Mouse (Mus musculus) lung, embryonic 16.5 days (tissue): ENCODE data around the gene Trp53inp2. TPM values are rescaled to one million over a fixed set of nuclear protein-coding genes. Genes with fewer than 3 reads are reported as not detected.

Source experiments
- ATAC-seq: fragments of 200-750 bp; cut with Nextera tagmentation; 2 replicates; pipeline ENCODE4 v1.8.0; 2017; ENCODE audit warnings: low read depth, mild to moderate bottlenecking, moderate library complexity
- H3K27ac ChIP-seq: fragments of 300-500 bp; sonication (generic); 2 replicates; pipeline ENCODE4 v1.5.1; 2014; ENCODE audit warnings: mild to moderate bottlenecking, control low read depth, low read length
- H3K27me3 ChIP-seq: fragments of 300-500 bp; sonication (generic); 2 replicates; pipeline ENCODE4 v1.6.1; 2014; ENCODE audit warnings: low read depth, low read length, mixed read lengths; ENCODE audit not compliant: control insufficient read depth, insufficient read depth
- H3K36me3 ChIP-seq: fragments of 300-500 bp; sonication (generic); 2 replicates; pipeline ENCODE4 v1.6.1; 2014; ENCODE audit warnings: low read length; ENCODE audit not compliant: control insufficient read depth, insufficient read depth
- H3K4me1 ChIP-seq: fragments of 300-500 bp; sonication (generic); replicated peaks from 2 replicates; pipeline ENCODE4 v1.6.1; 2014; ENCODE audit warnings: low read length, mixed read lengths; ENCODE audit not compliant: control insufficient read depth, insufficient read depth
- H3K4me2 ChIP-seq: fragments of 300-500 bp; sonication (generic); 2 replicates; pipeline ENCODE4 v1.6.1; 2014; ENCODE audit warnings: low read depth, low read length, control low read depth
- H3K4me3 ChIP-seq: fragments of 300-500 bp; sonication (generic); 2 replicates; pipeline ENCODE4 v1.5.1; 2014; ENCODE audit warnings: mild to moderate bottlenecking, low read length, control low read depth
- H3K9ac ChIP-seq: fragments of 300-500 bp; sonication (generic); 2 replicates; pipeline ENCODE4 v1.6.1; 2014; ENCODE audit warnings: low read length, control low read depth
- H3K9me3 ChIP-seq: fragments of 300-500 bp; sonication (generic); 2 replicates; pipeline ENCODE4 v1.6.1; 2016; ENCODE audit warnings: low read length; ENCODE audit not compliant: control insufficient read depth
- WGBS: fragments of 180-500 bp; shearing (Covaris S2); extraction: QIAGEN DNeasy Blood & Tissue Kit; methylation state at CpG from one replicate; pipeline ENCODE4 v1.1.7; 2014; 5-methylcytosine and 5-hydroxymethylcytosine counted together
- microRNA counts: library from miRNA; unstranded; fragments of <30 nt; microRNA quantifications from one replicate; lab custom pipeline; 2016
- microRNA-seq: library from miRNA; unstranded; fragments of <30 nt; microRNA quantifications from one replicate; pipeline ENCODE4, GENCODE M21; 2016
- polyA plus RNA-seq: library from polyadenylated mRNA; unstranded; fragments of >200 nt; fragmentation: Nextera tagmentation; extraction: Ambion mirVana; gene quantifications from 2 replicates; pipeline ENCODE4 v1.2.1, GENCODE M21; 2015

The Trp53inp2 gene
- polyA plus RNA-seq, 1 experiment from 2014 or later: 22.8 TPM

DNA sequence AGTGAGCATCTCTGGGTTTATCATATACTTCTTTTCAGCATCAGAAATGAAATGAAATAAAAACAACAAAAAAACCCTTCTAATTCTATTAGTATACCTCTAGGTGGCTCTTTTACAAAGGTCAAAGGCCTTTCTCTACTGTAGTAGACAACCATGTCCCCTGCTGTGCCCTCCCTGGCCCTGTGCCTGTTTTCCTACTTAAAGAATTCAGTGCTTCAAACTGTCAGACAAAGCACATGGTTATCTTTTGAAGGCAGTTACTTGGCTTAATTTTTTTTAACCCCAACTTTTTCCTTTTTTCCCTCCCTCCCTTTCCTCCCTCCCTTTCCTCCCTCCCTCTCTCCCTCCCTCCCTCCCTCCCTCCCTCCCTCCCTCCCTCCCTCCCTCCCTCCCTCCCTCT is 19.4 kb downstream of the Trp53inp2 start:
- ATAC-seq: no peak
- H3K4me3 ChIP-seq: no peak overlapping the region
- H3K4me2 ChIP-seq: no peak overlapping the region
- H3K9ac ChIP-seq: no peak overlapping the region
- H3K9me3 ChIP-seq: no peaks in the 10 kb centered on the region
- no peaks in the 10 kb centered on the region for H3K4me1 ChIP-seq
- no peak overlapping the region for H3K27ac ChIP-seq
- peaks cover 16% of the 10 kb centered on the region; the same call in 1 of the 2 replicates for H3K36me3 ChIP-seq
- H3K27me3 ChIP-seq: no peaks in the 10 kb centered on the region

- Histone ChIP-seq H3K4me1 (no peaks in the 10 kb centered on the region), H3K36me3 (peaks cover 22% of the 10 kb centered on the region), H3K9me3 (no peaks in the 10 kb centered on the region), H3K9ac (no peak overlapping the region), H3K27ac (no peak overlapping the region), H3K4me2 (no peak overlapping the region), H3K27me3 (no peaks in the 10 kb centered on the region), H3K4me3 (no peak overlapping the region)
- WGBS: 94% methylated on average over 4 of the region's 4 CpGs
- no peak for ATAC-seq
Observed at GRCm38 (mm10) chr2:155401926-155402325, 21.1 kb downstream of the Trp53inp2 start.

GRCm38 (mm10) chr2:155404635-155405034 is 23.8 kb downstream of the Trp53inp2 start:
- Histone ChIP-seq H3K36me3 (peaks cover 35% of the 10 kb centered on the region), H3K9me3 (no peaks in the 10 kb centered on the region)
- WGBS: 92% methylated on average over 1 of the region's 1 CpGs

DNA sequence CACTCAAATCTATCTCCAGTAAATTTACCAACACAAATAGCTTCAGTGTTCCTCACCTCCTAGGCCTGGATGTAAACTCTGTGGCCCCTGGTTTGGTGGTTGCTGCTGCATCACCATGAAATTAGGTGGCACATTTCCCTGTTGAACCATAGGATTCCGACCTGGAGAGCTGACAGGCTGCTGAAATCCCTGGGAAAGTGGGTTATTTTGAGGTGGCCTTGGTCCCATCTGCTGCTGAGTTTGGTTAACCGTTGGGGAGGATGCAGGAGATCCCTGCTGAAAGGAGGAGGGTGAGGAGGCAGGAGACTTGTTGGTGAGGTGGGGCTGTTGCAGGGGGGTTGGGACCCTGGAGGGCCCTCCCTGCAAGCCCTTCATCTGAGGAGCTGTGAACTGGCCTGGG is 40.1 kb downstream of the Trp53inp2 start:
- Histone ChIP-seq H3K36me3 (peaks cover 26% of the 10 kb centered on the region), H3K4me2 (no peak overlapping the region), H3K9me3 (no peaks in the 10 kb centered on the region), H3K4me3 (no peak overlapping the region), H3K4me1 (no peaks in the 10 kb centered on the region), H3K27me3 (no peaks in the 10 kb centered on the region), H3K27ac (no peak overlapping the region), H3K9ac (no peak overlapping the region)
- no peak for ATAC-seq
- WGBS: 86% methylated on average over 2 of the region's 2 CpGs

More at GRCm38 (mm10) chr2:155404635-155405034, 23.8 kb downstream of the Trp53inp2 start:
- no peak overlapping the region for H3K9ac ChIP-seq
- H3K27me3 ChIP-seq: no peaks in the 10 kb centered on the region
- no peaks in the 10 kb centered on the region for H3K4me1 ChIP-seq
- no peak overlapping the region for H3K27ac ChIP-seq
- H3K4me2 ChIP-seq: no peak overlapping the region
- ATAC-seq: no peak
- no peak overlapping the region for H3K4me3 ChIP-seq

- Histone ChIP-seq H3K4me1 (no peaks in the 10 kb centered on the region), H3K36me3 (peaks cover 27% of the 10 kb centered on the region), H3K27ac (no peak overlapping the region), H3K9me3 (no peaks in the 10 kb centered on the region), H3K9ac (no peak overlapping the region), H3K27me3 (no peaks in the 10 kb centered on the region), H3K4me3 (no peak overlapping the region), H3K4me2 (no peak overlapping the region)
- ATAC-seq: no peak
Observed at GRCm38 (mm10) chr2:155436445-155436844, 55.6 kb downstream of the Trp53inp2 start.

MicroRNAs encoded within 50 kb of the gene (microRNA counts, 519-probe panel; counts per million panel counts)
- microRNA mmu-miR-695 (lab: Ali Mortazavi, UCI): 1,436 counts per million, percentile 18 among the panel's probes with 10 or more counts

Small RNA genes within 50 kb of the gene (microRNA-seq; reads per million reads assigned to microRNA genes)
- gene Mir695: not detected

Other genes with a start within 250 kb of the Trp53inp2 start
- gene Itch, start 247.6 kb upstream of the Trp53inp2 start, polyA plus RNA-seq: 54.4 and 55.6 TPM in 2 replicates
- 385 and 409 TPM in 2 replicates for gene Dynlrb1, start 144.5 kb upstream of the Trp53inp2 start, polyA plus RNA-seq
- gene Map1lc3a, start 104.8 kb upstream of the Trp53inp2 start, polyA plus RNA-seq: 160 and 185 TPM in 2 replicates
- gene Pigu, start 23.6 kb upstream of the Trp53inp2 start, polyA plus RNA-seq: 50.0 and 54.9 TPM in 2 replicates
- gene Ncoa6, start 92.8 kb downstream of the Trp53inp2 start, polyA plus RNA-seq: 16.5 and 18.0 TPM in 2 replicates
- 11.0 and 13.6 TPM in 2 replicates for gene Acss2, start 136.9 kb downstream of the Trp53inp2 start, polyA plus RNA-seq
- 3.5 TPM in 2 replicates for gene Ggt7, start 137.2 kb downstream of the Trp53inp2 start, polyA plus RNA-seq
- 27.7 and 32.0 TPM in 2 replicates for gene Gss, start 211.8 kb downstream of the Trp53inp2 start, polyA plus RNA-seq
- gene Myh7b, start 230.2 kb downstream of the Trp53inp2 start, polyA plus RNA-seq: 0.18 and 0.75 TPM in 2 replicates